Mouse (Mus musculus): ENCODE results near the gene Spryd4.
"Not testable (repeated sequence)": the region's sequence is repeated elsewhere in the genome, so short reads cannot be mapped to it uniquely, and the experiment has no call there.

DNA sequence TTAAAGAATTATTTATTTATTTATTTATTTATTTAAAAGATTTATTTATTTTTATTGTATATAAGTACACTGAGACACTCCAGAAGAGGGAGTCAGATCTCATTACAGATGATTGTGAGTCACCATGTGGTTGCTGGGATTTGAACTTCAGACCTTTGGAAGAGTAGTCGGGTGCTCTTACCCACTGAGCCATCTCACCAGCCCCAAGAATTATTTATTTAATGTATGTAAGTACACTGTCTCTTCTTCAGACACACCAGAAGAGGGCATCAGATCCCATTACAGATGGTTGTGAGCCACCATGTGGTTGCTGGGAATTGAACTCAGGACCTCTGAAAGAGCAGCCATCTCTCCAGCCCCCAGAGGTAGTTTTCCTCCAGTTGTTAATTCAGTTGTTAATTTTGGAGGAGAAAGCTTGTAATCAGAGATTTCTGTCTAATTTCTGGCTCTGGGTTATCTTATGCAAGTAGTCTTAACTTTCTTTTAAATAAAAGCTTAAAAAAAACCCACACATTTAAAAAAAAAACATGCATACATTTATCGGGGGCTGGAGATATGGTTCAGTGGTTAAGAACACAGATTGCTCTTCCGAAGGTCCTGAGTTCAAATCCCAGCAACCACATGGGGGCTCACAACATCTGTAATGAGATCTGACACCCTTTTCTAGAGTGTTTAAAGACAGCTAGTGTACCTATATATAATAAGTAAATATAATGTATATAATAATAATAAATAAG lies 19.4 kb downstream of the Spryd4 start:
- not testable (repeated sequence) for TF ChIP-seq CTCF, POLR2A (IDR thresholded peaks at IDR 0.05; ENCODE audit: insufficient read depth, low read depth, low read length)
